Mouse (Mus musculus): ENCODE data around the gene Sugp1. TPM values are rescaled to one million over a fixed set of nuclear protein-coding genes. Genes with fewer than 3 reads are reported as not detected.
"Not testable (repeated sequence)": the region's sequence is repeated elsewhere in the genome, so short reads cannot be mapped to it uniquely, and the experiment has no call there.

Sugp1 gene
- polyA plus RNA-seq, 1 experiment: not detected

DNA sequence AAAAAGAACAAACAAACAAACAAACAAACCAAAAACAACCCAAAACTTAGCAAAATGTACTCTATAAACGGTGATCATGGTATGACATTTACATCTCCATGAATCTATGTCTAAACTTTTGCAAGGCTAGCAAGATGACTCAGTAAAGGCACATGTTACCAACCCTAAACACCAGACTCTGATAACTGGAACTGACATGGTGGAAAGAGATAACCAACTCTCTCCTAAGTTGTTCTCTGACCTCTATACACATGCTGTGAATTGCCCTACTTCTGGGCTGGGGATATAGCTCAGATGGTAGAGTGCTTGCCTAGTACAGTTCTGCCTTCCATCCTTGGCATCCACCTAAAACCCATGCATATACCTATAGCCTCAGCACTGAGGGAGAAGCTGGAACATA is 4.6 kb upstream of the Sugp1 start:
- Histone ChIP-seq H3K4me3 (ENCODE audit: insufficient read depth, low read depth, low read length) (no peak overlapping the region), H3K4me1 (ENCODE audit: control insufficient read depth, insufficient read depth, low read length) (peaks cover 3% of the 10 kb centered on the region), H3K27ac (ENCODE audit: insufficient read depth, low read depth, low read length) (no peak overlapping the region)
- WGBS: 85% methylated on average over 1 of the region's 1 CpGs
- TF ChIP-seq CTCF (IDR thresholded peaks at IDR 0.05; ENCODE audit: insufficient read depth, low read depth, low read length): no peak
- no peak for TF ChIP-seq POLR2A (IDR thresholded peaks at IDR 0.05; ENCODE audit: insufficient read depth, low read depth, low read length)

DNA sequence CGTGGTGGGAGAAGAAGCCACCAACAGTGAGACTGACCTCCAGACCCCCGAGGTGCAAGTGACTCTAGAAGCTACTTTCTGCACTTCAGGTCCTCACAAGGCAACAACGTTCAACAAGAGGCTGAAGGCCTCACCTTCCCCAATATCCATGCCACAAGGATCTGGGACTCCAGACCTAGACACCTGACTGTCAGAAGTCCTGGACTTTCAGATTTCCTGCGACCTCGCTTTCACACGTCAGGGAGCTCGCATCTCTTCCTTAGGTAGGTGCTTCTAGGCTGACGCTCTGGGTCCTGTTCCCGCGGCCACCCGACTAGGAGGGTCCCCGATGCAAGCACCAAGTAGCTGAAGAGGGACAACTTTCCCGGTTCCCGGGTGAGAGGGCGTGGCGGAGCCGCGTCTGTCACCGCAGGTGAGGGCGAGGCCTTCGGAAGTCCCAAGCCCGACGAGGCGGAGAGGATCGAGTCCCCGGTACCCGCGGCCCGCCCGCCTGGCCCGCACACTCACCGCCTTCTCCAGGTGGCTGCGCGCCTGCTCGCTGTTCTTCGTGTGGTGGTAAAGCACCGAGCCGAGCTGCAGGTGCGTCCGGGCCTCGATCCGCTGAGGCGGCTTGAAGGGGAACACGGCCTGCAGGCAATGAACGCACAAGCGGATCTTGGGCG is 597 bp upstream of the Sugp1 start:
- Histone ChIP-seq H3K4me1 (ENCODE audit: control insufficient read depth, insufficient read depth, low read length) (peaks cover 10% of the 10 kb centered on the region), H3K27ac (ENCODE audit: insufficient read depth, low read depth, low read length) (peak overlapping the region; percentile 27), H3K4me3 (ENCODE audit: insufficient read depth, low read depth, low read length) (peak overlapping the region; percentile 61)
- WGBS: under 1% methylated on average over 47 of the region's 47 CpGs
- TF ChIP-seq POLR2A (IDR thresholded peaks at IDR 0.05; ENCODE audit: insufficient read depth, low read depth, low read length) (no peak), CTCF (IDR thresholded peaks at IDR 0.05; ENCODE audit: insufficient read depth, low read depth, low read length) (no peak)

DNA sequence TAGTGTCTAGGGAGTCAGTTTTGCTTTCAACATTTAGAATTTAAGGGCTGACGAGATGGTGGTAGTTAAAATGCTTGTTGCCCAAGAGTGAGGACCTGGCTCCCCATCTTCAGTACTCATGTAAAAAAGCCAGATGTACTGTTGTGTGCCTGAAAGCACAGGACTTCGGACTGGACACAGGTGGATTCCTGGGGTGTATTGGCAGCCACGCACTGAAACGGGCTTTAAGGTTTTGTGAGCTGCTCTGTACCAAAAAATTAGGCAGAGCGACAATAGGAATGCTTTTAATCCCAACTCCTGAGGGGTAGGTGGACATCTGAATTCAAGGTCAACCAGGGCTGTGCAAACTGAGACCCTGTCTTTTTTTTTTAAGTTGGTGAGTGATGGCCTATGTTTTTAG is 1.4 kb downstream of the Sugp1 start:
- no peak overlapping the region for H3K4me3 ChIP-seq (ENCODE audit: insufficient read depth, low read depth, low read length)
- WGBS: 83% methylated on average over 5 of the region's 5 CpGs
- peaks cover 10% of the 10 kb centered on the region for H3K4me1 ChIP-seq (ENCODE audit: control insufficient read depth, insufficient read depth, low read length)
- no peak overlapping the region for H3K27ac ChIP-seq (ENCODE audit: insufficient read depth, low read depth, low read length)
- no peak for TF ChIP-seq POLR2A (IDR thresholded peaks at IDR 0.05; ENCODE audit: insufficient read depth, low read depth, low read length)
- TF ChIP-seq CTCF (IDR thresholded peaks at IDR 0.05; ENCODE audit: insufficient read depth, low read depth, low read length): no peak

DNA sequence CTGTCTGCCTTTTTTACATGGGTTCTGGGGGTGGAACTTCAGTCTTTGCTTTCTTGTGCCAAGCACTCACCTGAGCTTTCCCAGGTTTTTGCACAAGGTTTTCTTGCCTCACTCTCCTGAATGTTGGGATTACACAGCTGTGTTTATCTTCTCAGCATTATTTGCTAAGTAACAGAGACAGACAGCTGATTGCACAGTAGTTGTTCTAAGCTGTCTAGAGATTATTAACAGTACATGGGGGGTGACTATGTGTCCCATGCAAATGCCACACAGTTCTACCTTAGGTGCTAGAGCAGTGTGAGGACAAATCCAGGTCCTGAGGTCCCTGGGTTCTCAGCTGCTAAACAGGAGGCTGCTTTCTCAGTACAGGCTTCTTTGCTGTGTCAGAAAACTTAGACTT is 7.0 kb downstream of the Sugp1 start:
- no peak overlapping the region for H3K4me3 ChIP-seq (ENCODE audit: insufficient read depth, low read depth, low read length)

DNA sequence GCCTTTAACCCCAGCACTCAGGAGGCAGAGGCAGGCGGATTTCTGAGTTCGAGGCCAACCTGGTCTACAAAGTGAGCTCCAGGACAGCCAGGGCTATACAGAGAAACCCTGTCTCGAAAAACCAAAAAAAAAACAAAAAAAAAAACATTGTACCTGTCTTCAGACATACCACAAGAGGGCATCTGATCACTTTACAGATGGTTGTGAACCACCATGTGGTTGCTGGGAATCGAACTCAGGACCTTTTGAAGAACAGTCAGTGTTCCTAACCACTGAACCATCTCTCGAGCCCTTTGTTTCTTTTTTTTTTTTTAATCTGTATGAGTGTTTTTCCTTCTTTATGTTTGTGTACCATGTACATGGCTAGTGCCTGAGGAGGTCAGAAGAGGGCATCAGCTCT is 7.8 kb downstream of the Sugp1 start:
- WGBS: 97% methylated on average over 5 of the region's 5 CpGs
- H3K4me1 ChIP-seq (ENCODE audit: control insufficient read depth, insufficient read depth, low read length); H3K27ac ChIP-seq (ENCODE audit: insufficient read depth, low read depth, low read length); H3K4me3 ChIP-seq (ENCODE audit: insufficient read depth, low read depth, low read length): not testable (repeated sequence)

More for the DNA sequence above, 7.0 kb downstream of the Sugp1 start:
- no peak overlapping the region for H3K27ac ChIP-seq (ENCODE audit: insufficient read depth, low read depth, low read length)
- peaks cover 2% of the 10 kb centered on the region; the same call in 1 of the 2 replicates for H3K4me1 ChIP-seq (ENCODE audit: control insufficient read depth, insufficient read depth, low read length)
- no peak for TF ChIP-seq CTCF (IDR thresholded peaks at IDR 0.05; ENCODE audit: insufficient read depth, low read depth, low read length)
- TF ChIP-seq POLR2A (IDR thresholded peaks at IDR 0.05; ENCODE audit: insufficient read depth, low read depth, low read length): no peak

DNA sequence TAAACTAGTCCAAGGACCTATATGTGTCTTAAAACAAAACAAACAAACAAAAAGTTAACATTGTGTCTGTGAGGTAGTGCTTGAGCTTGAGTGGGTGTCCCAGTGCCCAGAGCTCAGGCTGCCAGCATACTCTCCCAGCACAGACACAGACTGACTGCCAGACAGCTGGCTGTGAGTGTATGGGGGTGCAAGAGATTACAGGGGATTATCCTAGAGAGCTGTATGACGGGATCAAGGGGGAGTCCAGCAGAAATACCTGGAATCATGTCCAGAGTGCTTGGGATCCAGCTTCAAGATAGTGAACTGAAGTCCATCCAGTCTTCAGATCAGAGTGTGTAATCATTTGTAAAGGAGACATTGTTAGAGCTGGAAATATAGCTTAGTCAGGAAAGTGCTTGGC is 15.1 kb downstream of the Sugp1 start:
- no peak overlapping the region for H3K4me3 ChIP-seq (ENCODE audit: insufficient read depth, low read depth, low read length)
- no peak overlapping the region for H3K27ac ChIP-seq (ENCODE audit: insufficient read depth, low read depth, low read length)
- 87% methylated on average over 1 of the region's 1 CpGs for WGBS
- no peaks in the 10 kb centered on the region for H3K4me1 ChIP-seq (ENCODE audit: control insufficient read depth, insufficient read depth, low read length)
- TF ChIP-seq CTCF (IDR thresholded peaks at IDR 0.05; ENCODE audit: insufficient read depth, low read depth, low read length) (no peak), POLR2A (IDR thresholded peaks at IDR 0.05; ENCODE audit: insufficient read depth, low read depth, low read length) (no peak)

DNA sequence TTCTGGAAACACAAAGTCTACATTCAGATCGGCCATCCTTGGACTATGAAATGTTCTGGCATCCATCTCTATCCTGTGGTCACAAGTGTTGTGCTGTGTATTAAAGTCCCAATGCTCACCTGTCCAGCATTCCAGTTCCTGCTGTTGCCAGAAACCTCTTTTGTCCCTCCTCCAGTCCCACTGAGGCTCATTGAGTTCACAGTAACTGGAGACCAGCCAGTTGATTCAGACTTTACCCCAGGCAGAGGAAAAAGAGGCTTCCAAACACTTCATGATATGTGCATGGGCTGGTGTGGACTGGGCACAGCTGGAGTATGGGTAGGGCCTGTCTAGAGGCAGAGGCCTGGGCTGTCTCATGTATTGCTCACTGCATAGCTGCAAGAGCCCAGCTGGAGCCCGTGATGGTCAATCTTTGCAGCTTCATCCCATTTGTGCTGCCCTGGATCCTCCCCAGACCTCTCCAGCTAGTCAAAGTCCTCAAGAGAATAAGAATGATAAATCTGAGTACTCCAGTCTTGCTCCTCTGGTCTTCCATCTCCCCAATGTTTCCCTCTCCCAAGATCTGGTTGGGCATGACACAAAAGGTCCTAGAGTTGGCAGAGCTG is 29.3 kb downstream of the Sugp1 start:
- H3K27ac ChIP-seq (ENCODE audit: insufficient read depth, low read depth, low read length): no peak overlapping the region
- WGBS: 80% methylated on average over 2 of the region's 2 CpGs
- TF ChIP-seq POLR2A (IDR thresholded peaks at IDR 0.05; ENCODE audit: insufficient read depth, low read depth, low read length) (no peak), CTCF (IDR thresholded peaks at IDR 0.05; ENCODE audit: insufficient read depth, low read depth, low read length) (no peak)
- peaks cover 3% of the 10 kb centered on the region; the same call in 1 of the 2 replicates for H3K4me1 ChIP-seq (ENCODE audit: control insufficient read depth, insufficient read depth, low read length)
- H3K4me3 ChIP-seq (ENCODE audit: insufficient read depth, low read depth, low read length): no peak overlapping the region

DNA sequence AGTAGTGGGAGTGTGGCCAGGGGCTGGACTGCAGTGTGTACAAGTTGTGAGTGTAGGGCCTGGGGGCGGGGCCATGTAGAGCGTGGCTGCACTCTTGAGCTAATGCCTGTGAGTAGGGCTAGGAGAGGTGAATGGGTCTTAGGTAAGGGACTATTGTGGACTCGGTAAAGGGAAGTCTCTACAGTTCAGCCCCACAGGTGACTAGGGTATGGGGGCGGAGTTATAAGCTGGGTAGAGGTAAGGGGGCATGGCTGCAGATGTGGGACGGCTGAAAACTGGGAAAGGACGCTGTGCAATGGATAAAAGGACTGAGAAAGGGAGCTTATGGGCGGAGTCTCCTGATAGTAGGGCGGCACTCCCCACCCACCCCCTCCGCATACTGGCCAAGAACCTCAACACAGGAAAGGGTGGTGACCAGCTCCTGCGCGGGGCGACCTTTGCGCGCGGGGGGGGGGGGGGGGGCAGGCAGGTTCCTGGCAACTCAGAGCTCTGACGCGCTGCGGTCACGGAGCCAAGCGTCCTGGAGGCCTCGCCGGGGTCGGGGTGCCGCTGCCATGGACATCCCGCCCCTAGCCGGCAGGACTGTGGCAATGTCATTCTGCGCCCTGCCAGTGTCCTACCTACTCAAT is 29.9 kb downstream of the Sugp1 start, which contains the start of gene Tm6sf2:
Gene Tm6sf2 (plus strand): TSS at position 484 of the 629 bp plus-strand sequence.
- no peak within 1 kb of the TSS for H3K4me3 ChIP-seq (ENCODE audit: insufficient read depth, low read depth, low read length)
- no peak for TF ChIP-seq POLR2A (IDR thresholded peaks at IDR 0.05; ENCODE audit: insufficient read depth, low read depth, low read length)
- no peak for TF ChIP-seq CTCF (IDR thresholded peaks at IDR 0.05; ENCODE audit: insufficient read depth, low read depth, low read length)
- WGBS: 21% methylated on average over 24 of the region's 27 CpGs
- H3K27ac ChIP-seq (ENCODE audit: insufficient read depth, low read depth, low read length): no peak within 1 kb of the TSS
- H3K4me1 ChIP-seq (ENCODE audit: control insufficient read depth, insufficient read depth, low read length): peaks cover 3% of the 10 kb centered on the region; the same call in 1 of the 2 replicates

DNA sequence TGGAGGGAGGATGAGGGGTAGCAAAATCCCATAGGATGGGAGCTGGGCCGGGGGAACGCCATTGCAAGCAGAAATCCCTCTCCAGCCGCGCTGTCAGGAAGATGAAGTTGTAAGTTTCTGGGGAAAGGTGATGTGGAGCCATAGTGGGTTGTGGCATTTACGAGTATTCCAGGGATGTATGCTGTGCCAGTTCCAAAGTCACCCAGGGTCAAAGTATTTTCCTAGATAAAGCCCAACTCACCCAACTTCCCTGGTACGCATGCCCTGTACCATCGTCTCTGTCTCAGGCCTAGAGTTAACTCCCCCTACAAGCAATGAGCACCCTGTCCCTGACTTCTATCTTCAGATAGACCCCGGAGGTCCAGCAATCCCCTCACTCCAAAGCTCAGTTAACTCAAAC is 30.5 kb downstream of the Sugp1 start:
- TF ChIP-seq POLR2A (IDR thresholded peaks at IDR 0.05; ENCODE audit: insufficient read depth, low read depth, low read length) (no peak), CTCF (IDR thresholded peaks at IDR 0.05; ENCODE audit: insufficient read depth, low read depth, low read length) (no peak)
- WGBS: 66% methylated on average over 8 of the region's 8 CpGs
- H3K4me1 ChIP-seq (ENCODE audit: control insufficient read depth, insufficient read depth, low read length): peaks cover 3% of the 10 kb centered on the region; the same call in 1 of the 2 replicates
- no peak overlapping the region for H3K4me3 ChIP-seq (ENCODE audit: insufficient read depth, low read depth, low read length)
- no peak overlapping the region for H3K27ac ChIP-seq (ENCODE audit: insufficient read depth, low read depth, low read length)

Data from olfactory bulb, adult 2 months (tissue).